Mouse (Mus musculus): ENCODE results near the gene Rbms3. TPM values are rescaled to one million over a fixed set of nuclear protein-coding genes. Genes with fewer than 3 reads are reported as not detected.

The Rbms3 gene
- polyA plus RNA-seq, 1 experiment, result 1.6 TPM

DNA sequence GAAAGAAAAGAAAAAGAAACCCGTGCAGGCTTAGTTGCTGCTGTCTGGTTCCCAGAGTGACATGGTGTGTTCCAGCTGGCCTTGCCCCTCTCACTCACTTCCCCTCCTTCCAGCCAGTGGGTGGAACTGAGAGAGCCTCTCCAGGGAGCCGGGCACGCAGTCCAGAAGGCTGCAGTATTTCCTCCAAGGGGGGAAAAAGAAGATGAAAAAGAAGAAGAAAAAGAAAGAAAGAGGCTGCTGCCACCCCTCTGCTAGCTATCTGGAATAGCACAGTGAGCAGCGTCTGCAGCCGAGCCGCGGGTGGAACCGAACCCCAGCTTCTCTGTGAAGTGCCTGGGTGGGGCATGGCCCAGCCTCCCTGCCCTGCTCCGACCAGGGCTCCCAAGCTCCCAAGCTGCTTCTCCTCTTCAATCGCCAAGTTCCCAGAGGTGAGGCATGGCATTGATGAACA, 377.3 kb downstream of the Rbms3 start:
- TF ChIP-seq CTCF (IDR thresholded peaks at IDR 0.05; ENCODE audit: control insufficient read depth, insufficient read depth, low read length), result no peak
- H3K4me1 ChIP-seq (ENCODE audit: control insufficient read depth, insufficient read depth, low read length), result no peaks in the 10 kb centered on the region
- no peak overlapping the region for H3K27ac ChIP-seq (ENCODE audit: control insufficient read depth, insufficient read depth, low read depth, low read length, poor library complexity)
- H3K4me3 ChIP-seq (replicated peaks; ENCODE audit: control insufficient read depth, low read depth, low read length), result no peak overlapping the region
- WGBS, result 2% methylated on average over 10 of the region's 10 CpGs

DNA sequence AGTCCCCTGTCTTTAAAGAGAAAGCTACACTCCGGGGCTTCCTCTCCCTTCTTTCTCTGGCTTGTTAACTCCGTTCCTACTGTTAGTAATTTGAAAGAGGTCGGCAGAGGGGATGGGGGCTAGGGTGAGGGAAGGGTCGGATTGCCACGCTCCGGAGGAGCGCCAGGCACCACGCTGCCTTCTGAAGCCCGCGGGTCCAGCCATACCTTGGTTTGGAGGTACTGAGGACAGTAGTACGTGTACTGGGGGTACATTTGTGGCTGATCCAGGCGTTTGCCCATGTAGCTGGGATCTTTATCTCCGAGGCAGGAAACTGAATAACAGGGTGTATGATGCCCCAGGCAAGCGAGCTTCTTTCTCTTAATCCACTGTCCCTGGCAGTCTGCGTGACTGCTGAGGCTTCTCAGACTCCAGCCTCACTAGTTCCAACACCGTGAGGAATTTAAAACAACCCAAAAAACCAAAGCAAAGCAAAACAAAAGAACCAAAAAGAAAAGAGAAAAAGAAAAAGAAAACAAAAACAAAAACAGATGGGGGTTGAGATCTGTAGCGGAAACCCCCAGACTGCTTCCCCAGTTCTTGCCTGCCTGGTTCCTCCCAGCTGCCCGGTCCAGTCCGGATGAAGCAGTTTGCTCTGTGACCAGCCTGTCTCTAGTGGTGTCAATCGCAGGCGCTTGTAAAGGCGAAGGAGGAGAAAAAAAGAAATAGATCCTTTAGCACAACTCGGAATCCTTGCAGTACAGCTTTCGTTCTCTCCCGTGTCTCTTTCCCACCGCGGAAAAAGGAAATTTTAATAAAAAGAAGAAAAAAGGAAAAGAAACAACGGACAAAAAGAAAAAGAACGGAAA, 378.0 kb downstream of the Rbms3 start:
- no peaks in the 10 kb centered on the region for H3K4me1 ChIP-seq (ENCODE audit: control insufficient read depth, insufficient read depth, low read length)
- TF ChIP-seq POLR2A (IDR thresholded peaks at IDR 0.05; ENCODE audit: borderline replicate concordance, control insufficient read depth, low read depth, low read length) (no peak), CTCF (IDR thresholded peaks at IDR 0.05; ENCODE audit: control insufficient read depth, insufficient read depth, low read length) (no peak)
- H3K4me3 ChIP-seq (replicated peaks; ENCODE audit: control insufficient read depth, low read depth, low read length), result no peak overlapping the region
- H3K27ac ChIP-seq (ENCODE audit: control insufficient read depth, insufficient read depth, low read depth, low read length, poor library complexity), result no peak overlapping the region
- WGBS, result 1% methylated on average over 29 of the region's 29 CpGs

DNA sequence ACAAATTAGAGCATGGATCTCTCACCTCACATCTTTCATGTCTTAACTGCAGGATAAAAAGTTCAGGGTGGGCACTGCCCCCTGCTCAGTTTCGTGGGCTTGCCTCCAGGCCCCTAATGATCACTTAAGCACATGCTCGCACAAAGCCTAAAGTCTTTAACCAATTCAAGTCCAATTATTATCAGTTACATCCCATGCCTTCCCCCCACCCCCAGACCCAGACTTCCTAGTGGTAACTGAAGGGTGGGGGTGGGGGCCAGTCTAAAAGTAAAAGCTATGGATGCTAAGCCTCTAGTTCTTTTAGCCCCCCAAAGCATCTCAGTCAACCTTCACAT, 378.9 kb downstream of the Rbms3 start:
- no peak overlapping the region for H3K4me3 ChIP-seq (replicated peaks; ENCODE audit: control insufficient read depth, low read depth, low read length)
- 69% methylated on average over 2 of the region's 2 CpGs for WGBS
- no peaks in the 10 kb centered on the region for H3K4me1 ChIP-seq (ENCODE audit: control insufficient read depth, insufficient read depth, low read length)
- no peak for TF ChIP-seq CTCF (IDR thresholded peaks at IDR 0.05; ENCODE audit: control insufficient read depth, insufficient read depth, low read length)
- no peak overlapping the region for H3K27ac ChIP-seq (ENCODE audit: control insufficient read depth, insufficient read depth, low read depth, low read length, poor library complexity)

DNA sequence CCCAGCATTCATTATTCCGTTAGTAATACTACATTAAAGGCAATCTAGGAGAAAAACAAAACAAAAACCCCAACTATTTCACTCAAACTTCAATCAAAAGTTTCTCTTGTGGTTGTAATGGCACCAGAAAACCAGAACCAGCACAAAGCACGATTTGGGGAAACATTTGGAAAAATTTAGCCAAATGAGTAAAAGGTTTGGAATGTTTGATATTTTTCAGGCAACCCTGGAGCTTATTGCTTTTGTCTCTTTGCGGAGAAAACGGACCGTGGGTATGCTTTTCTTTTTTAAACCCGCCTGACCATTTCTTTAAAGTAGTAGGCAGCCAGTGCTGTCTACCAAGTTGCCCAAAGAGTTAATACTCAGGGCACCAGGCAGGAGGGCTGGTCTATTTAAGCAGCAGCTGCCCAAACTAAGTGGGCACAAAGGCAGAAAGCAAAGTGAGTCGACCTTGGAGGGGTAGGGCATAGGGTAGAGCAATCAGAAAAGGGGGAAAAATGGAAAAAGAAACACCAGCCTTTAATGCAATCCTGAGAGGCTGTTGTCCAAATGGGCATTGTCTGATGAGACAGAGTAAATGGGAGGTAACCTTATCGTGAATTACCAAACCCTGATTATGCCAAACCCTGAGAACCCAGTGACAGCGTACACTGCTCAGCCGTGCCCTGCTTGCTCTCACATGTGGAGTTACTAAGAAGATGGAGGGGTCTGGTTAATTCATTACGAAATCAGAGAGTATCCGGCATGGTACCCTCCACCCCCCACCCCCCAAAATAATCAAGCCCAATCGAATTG, 379.5 kb downstream of the Rbms3 start:
- Histone ChIP-seq H3K4me3 (replicated peaks; ENCODE audit: control insufficient read depth, low read depth, low read length) (no peak overlapping the region), H3K4me1 (ENCODE audit: control insufficient read depth, insufficient read depth, low read length) (no peaks in the 10 kb centered on the region), H3K27ac (ENCODE audit: control insufficient read depth, insufficient read depth, low read depth, low read length, poor library complexity) (no peak overlapping the region)
- no peak for TF ChIP-seq POLR2A (IDR thresholded peaks at IDR 0.05; ENCODE audit: borderline replicate concordance, control insufficient read depth, low read depth, low read length)
- no peak for TF ChIP-seq CTCF (IDR thresholded peaks at IDR 0.05; ENCODE audit: control insufficient read depth, insufficient read depth, low read length)
- 71% methylated on average over 13 of the region's 13 CpGs for WGBS

DNA sequence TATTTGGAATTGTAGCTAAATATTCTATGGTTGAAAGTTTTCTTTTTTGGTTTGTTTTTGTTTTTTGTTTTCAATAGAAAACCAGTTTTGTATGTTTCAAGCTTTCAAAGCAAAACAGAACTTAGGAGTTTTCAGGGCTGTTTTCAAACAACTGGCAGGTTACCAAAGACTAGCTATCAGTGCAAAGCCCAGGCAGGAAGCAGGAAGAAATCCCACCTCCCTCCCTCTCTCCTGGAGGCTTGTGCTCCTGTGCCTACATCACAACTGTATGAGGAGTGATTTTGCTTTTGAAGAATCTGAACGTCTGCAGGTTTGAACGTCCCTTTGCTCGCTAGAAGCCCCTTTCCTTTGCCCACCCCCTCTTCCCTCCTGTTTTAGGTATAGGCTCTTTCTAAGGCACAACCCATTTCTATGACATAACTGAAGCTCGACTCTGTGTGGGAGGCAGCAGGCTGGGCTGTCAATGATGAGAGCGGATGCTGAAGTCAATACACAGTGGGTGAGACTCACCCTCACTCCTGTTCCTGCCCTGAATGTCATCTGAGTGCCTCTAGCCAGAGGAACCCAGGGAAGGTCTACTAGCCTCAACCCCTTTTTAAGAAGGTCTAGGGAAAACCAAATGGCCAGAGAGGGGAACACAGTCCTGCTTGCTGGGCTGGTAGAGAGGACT, 382.3 kb downstream of the Rbms3 start:
- 36% methylated on average over 5 of the region's 5 CpGs for WGBS
- Histone ChIP-seq H3K4me3 (replicated peaks; ENCODE audit: control insufficient read depth, low read depth, low read length) (no peak overlapping the region), H3K27ac (ENCODE audit: control insufficient read depth, insufficient read depth, low read depth, low read length, poor library complexity) (no peak overlapping the region), H3K4me1 (ENCODE audit: control insufficient read depth, insufficient read depth, low read length) (no peaks in the 10 kb centered on the region)
- TF ChIP-seq CTCF (IDR thresholded peaks at IDR 0.05; ENCODE audit: control insufficient read depth, insufficient read depth, low read length) (no peak), POLR2A (IDR thresholded peaks at IDR 0.05; ENCODE audit: borderline replicate concordance, control insufficient read depth, low read depth, low read length) (no peak)

DNA sequence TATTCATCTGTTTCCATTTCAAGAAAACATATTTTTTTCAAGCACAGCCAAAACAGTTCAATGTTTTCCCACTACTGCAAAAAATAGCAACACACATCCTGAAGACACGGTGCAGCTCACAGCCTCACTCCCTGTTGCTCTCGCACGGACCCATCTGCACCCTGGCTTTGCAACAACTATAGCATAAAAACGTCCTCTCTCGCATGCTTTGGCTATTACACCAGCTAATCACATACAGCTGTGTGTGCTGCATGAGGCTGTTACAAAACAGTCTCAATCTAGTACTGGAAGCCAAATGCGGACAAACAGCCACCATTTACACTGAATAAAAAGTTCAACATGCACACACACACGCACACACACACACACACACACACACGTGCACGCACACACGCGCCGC, 383.5 kb downstream of the Rbms3 start:
- 79% methylated on average over 12 of the region's 12 CpGs for WGBS
- no peak for TF ChIP-seq CTCF (IDR thresholded peaks at IDR 0.05; ENCODE audit: control insufficient read depth, insufficient read depth, low read length)
- no peak for TF ChIP-seq POLR2A (IDR thresholded peaks at IDR 0.05; ENCODE audit: borderline replicate concordance, control insufficient read depth, low read depth, low read length)
- no peaks in the 10 kb centered on the region for H3K4me1 ChIP-seq (ENCODE audit: control insufficient read depth, insufficient read depth, low read length)

DNA sequence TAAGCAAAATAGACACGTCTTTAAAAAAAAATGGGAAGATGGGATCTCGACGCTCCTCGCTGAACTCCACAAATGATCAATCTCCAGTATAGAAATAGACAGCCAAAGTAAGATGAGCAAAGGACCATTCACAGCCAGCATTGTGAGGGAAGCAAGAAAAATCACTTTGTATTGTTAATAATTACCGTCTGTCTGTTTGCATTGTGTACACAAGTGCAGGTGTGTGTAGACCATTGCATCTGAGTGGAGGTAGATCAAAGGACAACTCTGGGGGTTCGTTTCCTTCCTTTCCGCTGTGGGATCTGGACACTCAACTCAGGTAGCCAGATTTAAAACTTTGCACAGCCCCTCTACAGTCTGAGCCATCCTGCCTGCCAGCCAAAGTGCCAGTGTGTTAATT, 386.3 kb downstream of the Rbms3 start:
- Histone ChIP-seq H3K4me1 (ENCODE audit: control insufficient read depth, insufficient read depth, low read length) (no peaks in the 10 kb centered on the region), H3K27ac (ENCODE audit: control insufficient read depth, insufficient read depth, low read depth, low read length, poor library complexity) (no peak overlapping the region), H3K4me3 (replicated peaks; ENCODE audit: control insufficient read depth, low read depth, low read length) (no peak overlapping the region)
- no peak for TF ChIP-seq CTCF (IDR thresholded peaks at IDR 0.05; ENCODE audit: control insufficient read depth, insufficient read depth, low read length)
- no peak for TF ChIP-seq POLR2A (IDR thresholded peaks at IDR 0.05; ENCODE audit: borderline replicate concordance, control insufficient read depth, low read depth, low read length)
- 81% methylated on average over 7 of the region's 7 CpGs for WGBS

More for the DNA sequence above, 383.5 kb downstream of the Rbms3 start:
- Histone ChIP-seq H3K27ac (ENCODE audit: control insufficient read depth, insufficient read depth, low read depth, low read length, poor library complexity) (no peak overlapping the region), H3K4me3 (replicated peaks; ENCODE audit: control insufficient read depth, low read depth, low read length) (no peak overlapping the region)

DNA sequence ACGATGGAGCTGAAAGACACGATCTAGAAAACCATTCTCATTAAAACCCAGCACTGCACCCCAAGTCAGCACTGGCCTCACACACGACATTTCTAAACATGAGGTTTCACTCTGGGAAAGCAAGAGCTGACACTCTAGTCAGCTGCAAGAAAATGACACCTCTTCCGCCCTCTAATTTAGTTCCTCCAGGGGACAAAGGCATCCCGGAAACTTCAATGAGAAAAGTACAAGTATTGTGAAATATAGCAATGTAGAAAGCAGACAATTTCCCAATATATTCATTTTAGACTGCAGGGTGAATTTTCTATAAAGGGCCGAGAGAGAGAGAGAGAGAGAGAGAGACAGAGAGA, 395.0 kb downstream of the Rbms3 start:
- Histone ChIP-seq H3K4me1 (ENCODE audit: control insufficient read depth, insufficient read depth, low read length) (no peaks in the 10 kb centered on the region), H3K4me3 (replicated peaks; ENCODE audit: control insufficient read depth, low read depth, low read length) (no peak overlapping the region), H3K27ac (ENCODE audit: control insufficient read depth, insufficient read depth, low read depth, low read length, poor library complexity) (no peak overlapping the region)
- no peak for TF ChIP-seq CTCF (IDR thresholded peaks at IDR 0.05; ENCODE audit: control insufficient read depth, insufficient read depth, low read length)
- no peak for TF ChIP-seq POLR2A (IDR thresholded peaks at IDR 0.05; ENCODE audit: borderline replicate concordance, control insufficient read depth, low read depth, low read length)
- WGBS, result 59% methylated on average over 6 of the region's 6 CpGs

All from bone marrow, adult 2 months (tissue).